Mouse (Mus musculus): ENCODE measurements around the gene Supt6.
"Not testable (repeated sequence)": the region's sequence is repeated elsewhere in the genome, so short reads cannot be mapped to it uniquely, and the experiment has no call there.

Gene Supt6

DNA sequence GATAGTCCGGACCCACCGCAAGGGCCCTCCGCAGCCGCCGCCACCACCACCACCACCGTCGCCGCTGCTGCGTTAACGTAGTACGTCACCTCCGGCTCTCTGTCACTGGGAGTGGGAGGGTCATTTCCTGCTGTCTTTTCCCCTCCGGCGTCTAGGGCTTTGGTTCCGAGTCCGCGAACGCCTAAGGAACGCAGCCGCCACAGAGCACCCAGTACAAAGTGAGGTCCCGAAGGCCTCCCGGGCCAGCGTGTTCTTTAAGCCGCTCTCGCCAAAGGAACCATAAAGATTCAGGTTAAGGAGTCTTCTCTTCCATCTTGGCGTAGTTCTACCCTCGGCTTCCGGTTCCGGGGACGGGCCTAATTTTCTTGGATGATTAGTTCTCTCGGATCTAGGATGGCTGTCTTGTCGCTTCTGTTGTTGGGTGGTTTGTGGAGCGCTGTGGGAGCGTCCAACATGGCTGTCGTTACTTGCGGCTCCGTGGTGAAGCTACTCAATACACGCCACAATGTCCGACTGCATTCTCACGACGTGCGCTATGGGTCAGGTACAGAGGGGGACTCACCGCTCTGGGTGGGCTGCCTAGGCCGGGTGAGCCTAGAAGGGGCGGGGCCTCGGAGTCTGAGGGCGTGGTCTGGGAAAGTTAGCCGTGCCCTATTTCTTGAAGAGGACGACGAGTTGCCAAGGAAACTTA is at the start of gene Supt6, which contains the start of gene Sdf2:
Gene Supt6 (minus strand): TSS at position 361 of the 691 bp plus-strand sequence.
Gene Sdf2 (plus strand): TSS at position 120 of the 691 bp plus-strand sequence.
- DNase-seq: peak; percentile 90

DNA sequence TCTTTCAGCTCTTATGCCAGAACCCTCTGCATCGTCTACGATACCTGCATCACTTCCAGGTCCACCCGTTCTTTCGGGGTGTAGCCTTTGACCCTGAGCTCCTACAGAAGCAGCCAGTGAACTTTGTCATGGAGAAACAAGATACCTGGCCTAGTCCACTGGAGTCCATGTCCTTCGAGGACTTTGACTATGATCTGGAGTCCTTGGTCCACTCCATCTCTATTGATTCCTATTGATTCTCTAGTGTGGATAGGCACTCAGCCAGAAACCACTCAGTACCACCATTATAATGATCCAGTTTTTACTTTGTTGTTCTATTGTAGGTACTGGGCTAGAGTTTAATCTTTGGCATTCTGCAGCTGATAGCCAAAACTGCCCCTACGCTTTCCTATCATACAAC is 48.8 kb upstream of the Supt6 start:
- no peak for DNase-seq

DNA sequence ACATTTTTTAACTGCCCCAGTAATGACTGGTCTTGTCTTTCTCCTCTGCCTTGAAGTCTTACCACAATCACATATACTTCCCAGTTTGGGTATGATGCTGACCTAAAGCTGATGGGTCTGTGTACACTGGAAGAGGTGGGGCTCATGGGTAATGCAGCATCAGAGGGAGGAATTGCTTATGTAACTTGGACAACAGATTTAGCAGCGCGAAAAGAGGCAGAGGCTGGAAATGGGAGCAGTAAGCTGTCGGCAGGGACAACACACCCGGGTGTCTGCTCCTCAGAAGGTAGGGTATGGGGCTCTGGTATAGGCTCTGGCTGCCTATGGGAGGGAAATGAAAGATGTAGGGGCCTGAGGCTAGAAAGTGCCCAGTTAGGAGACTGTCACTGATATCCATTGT is 44.9 kb upstream of the Supt6 start, which contains the start of gene BC030499:
Gene BC030499 (plus strand): TSS at position 188 of the 400 bp plus-strand sequence.
- DNase-seq: peak; percentile 46

DNA sequence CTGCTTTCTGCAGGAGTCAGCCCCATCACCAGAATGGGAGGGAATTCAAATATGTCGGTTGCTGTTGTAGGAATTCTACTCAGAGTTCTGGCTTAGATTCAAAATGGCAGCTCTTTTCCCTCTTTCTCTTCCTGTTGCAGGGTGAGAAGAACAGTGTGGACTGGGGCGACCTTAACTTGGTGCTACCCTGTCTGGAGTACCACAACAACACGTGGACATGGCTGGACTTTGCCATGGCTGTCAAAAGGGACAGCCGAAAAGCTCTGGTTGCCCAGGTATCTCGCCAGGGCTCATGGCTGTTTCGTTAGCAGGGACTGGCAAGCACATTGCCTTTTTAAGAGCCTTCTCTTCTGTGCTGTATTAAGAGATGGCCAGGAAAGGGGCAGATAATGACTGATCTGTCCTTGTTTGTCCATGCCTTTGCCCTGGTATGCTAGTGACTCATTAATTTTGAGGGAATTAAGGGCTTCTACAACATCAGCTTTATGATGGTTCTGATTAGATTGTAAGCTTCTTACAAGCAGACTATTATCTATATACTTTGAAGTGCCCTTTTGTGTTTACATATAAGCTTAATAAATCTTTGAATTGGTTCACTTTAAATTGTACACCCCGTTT is 43.5 kb upstream of the Supt6 start:
- DNase-seq: no peak

DNA sequence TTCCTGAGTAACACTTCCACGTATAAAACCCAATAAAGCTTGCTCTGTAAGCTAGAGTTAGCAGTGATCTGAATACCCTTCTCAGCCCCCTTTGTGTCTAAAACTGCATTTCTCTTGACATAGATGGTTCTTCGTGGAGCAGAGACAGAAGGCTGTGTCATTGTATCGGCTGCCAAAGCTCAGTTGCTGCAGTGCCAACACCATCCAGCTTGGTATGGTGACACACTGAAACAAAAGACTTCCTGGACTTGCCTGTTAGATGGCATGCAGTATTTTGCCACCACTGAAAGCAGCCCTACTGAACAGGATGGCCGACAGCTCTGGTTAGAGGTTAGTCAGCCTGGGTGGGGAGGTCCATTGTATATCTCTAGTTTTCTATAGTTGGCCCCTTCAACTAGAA is 33.8 kb upstream of the Supt6 start:
- DNase-seq: no peak

DNA sequence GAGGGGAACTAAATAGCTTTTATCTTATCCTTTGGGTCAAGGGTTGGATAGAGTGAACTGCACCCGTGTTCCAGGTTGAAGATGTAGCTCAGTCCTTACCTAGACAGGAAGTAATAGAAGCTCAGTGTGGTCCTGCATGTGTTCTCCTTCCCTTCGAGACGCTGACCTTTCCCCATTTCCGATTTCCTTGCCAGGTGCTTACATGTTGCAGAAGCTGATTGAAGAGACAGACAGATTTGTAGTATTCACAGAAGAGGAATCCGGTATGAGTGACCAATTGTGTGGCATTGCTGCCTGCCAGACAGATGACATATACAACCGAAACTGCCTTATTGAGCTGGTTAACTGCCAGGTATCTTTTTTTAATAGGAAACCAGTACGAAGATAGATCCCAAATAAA is 33.1 kb upstream of the Supt6 start:
- no peak for DNase-seq

DNA sequence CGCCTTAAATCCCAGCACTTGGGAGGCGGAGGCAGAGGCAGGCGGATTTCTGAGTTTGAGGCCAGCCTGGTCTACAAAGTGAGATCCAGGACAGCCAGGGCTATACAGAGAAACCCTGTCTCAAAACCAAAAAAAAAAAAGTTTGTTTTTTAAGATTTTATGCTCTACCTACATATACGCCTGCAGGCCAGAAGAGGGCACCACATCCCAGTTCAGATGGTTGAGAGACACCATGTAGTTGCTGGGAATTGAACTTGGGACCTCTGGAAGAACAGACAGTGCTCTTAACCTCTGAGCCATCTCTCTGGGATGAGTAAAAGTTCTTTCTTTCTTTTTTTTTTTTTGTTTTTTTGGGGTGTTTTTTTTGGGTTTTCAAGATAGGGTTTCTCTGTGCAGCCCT is 30.4 kb upstream of the Supt6 start:
- not testable (repeated sequence) for DNase-seq

DNA sequence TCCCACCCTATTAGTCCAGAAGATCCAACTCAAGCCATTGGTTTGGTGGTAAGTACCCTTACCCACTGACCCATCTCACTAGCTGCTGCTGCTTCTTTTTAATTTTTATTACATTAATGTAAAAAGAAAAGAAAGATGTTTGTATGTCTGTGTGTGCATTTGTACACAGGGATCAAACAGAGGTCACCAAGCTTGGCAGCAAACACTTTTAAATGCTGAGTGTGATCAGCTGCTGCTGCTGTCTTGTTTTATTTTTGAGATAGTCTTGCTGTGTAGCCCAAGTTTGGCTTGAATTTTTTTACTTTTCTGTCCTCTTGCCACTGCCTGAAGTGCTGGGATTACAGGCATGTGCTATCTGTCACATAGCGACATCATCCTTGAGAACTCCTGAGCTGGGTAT is 29.8 kb upstream of the Supt6 start:
- DNase-seq: no peak

DNA sequence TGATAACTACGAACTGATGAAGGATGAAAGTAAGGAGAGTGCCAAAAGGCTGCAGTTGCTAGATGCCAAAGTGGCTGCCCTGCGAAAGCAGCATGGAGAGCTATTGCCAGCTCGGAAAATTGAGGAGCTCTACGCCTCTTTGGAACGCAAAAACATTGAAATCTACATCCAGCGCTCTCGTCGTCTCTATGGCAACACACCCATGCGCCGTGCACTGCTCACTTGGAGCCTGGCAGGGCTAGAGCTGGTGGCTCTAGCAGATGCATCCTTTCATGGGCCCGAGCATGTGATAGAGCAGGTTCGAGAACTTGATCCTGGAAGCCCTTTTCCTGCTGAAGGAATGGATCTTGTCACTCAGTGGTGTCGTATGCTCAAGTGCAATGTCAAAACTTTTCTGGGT is 26.2 kb upstream of the Supt6 start:
- DNase-seq: peak; percentile 68

DNA sequence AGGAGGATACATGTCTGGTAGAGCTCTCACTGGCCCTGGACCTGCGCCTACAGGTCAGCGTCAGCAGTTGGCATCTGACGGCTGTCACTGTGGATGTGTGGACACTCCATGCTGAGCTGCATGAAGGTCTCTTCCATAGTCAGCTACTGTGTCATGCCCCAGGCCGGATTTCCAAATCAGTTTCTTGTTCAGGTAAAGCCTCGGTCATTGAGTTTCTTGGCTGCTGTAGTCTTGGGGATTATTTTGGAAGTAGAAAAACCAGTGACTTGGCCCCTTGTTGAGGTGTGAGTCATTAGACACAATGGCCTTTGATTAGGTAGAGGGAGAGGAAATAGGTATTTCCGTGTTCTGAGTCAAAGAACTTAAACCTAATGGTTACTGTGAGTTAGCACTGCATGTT is 19.8 kb upstream of the Supt6 start:
- no peak for DNase-seq

DNA sequence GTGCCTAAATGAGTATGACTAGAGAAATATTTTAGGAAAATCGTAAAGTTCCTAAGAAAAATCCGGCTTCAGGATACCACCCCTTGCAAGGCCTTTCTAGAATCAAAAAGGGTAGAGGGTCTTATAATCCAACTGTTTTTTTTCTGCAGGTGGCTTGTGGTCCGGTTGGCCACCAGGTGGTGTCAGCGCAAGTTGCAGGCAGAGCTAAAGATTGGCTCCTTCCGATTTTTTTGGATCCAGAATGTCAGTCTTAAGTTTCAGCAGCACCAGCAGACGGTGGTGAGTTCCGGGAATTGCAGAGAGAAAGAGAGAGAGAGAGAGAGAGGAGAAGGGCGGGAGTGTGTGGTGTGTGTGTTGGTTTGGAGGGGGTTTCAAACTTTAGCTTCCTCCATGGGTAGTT is 16.8 kb upstream of the Supt6 start:
- DNase-seq: peak; percentile 18

DNA sequence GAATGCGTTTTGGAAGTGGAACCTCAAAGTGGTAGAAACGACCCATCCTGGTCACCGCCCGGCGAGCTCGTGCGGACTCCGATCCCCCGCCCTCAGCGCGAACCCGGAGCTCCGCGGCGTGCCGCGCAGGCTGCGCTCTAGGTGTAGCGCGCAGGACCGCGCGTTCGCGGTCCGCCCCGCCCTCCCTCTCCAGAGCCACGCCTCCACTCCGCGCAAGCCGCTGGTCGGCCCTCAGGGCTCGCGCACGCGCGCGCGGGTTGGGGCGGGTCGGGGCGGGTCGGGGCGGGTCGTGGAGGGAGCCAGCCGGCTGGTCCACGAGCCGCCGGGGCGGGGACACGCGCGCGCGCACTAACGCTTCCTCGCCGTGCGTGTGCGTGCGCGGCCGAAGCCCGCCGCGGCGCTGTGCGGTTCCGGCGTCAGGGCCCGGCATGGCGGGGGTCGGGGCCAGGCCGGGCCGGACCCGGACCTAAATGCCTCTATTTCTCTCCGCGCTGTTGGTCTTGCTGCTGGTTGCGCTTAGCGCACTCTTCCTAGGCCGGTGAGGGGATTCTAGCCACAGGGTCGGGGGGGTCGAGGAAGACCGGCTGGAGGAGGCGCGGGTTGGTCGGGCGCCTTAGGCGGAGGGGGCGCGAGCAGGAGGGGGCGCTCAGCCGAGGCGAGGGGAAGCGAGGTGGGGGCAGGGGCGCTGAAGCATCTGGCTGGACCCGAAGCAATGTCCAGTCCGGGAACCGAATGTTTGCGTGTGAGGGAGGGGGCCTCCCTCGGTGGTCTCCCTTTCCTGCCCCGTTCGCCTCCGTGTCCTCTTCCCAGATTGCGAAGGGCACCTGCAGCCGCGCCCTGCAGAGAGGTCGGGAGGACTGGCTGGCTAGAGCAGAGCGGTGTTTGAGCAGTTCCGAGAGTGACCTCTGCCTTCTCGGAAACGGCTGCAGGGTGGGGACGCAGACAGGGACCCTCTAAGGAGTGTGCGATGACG is 15.9 kb upstream of the Supt6 start, which contains the start of gene 2610507B11Rik:
Gene 2610507B11Rik (plus strand): TSS at position 373 of the 973 bp plus-strand sequence.
- peak; percentile 92 for DNase-seq

DNA sequence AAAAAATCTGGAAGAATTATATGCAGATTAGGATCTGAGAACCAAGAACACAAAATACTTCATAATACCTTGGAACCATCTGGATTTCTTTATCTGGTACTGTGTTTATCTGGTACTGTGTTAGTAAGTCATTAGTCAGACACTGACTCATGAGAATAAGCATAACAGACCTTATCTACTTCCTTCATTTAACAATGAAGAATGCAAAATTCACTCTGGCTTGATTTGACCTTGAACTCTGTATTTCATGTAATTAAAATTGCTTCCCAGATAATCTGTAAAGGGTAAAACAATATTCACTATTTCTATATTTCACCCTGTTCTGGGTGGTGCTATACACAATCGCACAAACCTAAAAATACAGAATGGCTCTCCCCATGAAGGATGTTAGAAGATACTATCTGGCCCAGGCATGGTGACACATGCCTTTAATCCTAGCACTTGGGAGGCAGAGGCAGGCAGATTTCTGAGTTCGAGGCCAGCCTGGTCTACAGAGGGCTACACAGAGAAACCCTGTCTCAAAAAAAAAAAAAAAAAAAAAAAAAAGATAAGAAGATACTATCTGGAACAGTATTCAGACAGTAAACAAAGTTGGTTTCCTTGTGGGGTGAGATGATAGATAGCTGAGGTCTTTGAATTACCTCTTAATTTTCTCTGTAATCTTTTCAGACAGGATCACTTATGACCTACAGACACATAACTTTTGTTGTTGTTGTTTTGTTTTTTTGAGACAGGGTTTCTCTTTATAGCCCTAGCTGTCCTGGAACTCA is 14.9 kb upstream of the Supt6 start:
- no peak for DNase-seq

DNA sequence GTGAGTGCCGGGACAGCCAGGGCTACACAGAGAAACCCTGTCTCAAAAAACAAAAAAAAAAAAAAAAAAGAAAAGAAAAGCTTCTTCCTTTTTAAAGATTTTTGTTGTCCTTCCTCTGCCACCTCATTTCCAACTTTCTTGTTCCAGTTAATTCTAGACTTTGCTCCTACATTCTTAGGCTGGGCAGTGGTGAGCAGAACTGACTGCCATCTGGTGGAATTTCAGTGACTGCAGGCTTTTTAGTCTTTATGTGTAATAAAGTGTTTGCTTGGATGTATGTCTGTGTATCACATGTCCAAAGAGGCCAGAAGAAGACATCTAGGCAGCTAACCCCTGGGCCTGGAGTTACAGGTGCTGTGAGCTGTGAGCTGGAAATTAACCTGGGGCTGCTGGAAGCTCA is 10.8 kb upstream of the Supt6 start:
- DNase-seq: no peak

DNA sequence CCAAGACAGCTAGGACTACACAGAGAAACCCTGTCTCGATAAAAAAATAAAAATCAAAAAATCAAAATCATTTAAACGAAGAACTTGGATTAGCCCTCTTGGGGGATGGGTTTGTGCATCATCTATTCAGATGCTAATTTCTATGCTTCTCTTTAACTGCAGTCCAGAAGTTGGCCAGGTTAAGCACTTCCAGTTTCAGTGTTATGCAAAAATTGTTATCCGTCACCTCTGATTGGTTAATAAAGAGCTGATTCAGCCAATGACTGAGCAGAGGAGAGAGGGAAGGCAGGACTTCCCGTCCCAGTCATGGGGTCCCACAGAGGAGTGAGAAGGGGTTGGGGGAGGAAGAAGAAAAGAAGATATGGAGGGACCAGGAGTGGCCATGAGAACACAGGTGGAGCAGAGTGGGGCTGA is 1.9 kb upstream of the Supt6 start:
- DNase-seq: no peak

DNA sequence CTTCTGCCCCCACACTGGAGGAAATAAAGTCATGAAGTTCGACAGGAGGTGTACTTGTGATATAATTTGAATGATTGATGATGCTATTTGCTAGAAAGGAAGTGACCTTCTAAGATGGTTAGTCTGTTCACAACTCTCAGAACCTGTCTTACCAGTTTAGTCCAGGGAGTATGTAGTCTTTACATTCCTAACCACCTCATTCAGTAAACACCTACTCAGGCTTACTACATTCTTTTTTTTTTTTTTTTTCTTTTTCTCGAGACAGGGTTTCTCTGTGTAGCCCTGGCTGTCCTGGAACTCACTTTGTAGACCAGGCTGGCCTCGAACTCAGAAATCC is 1.2 kb upstream of the Supt6 start:
- DNase-seq: no peak

DNA sequence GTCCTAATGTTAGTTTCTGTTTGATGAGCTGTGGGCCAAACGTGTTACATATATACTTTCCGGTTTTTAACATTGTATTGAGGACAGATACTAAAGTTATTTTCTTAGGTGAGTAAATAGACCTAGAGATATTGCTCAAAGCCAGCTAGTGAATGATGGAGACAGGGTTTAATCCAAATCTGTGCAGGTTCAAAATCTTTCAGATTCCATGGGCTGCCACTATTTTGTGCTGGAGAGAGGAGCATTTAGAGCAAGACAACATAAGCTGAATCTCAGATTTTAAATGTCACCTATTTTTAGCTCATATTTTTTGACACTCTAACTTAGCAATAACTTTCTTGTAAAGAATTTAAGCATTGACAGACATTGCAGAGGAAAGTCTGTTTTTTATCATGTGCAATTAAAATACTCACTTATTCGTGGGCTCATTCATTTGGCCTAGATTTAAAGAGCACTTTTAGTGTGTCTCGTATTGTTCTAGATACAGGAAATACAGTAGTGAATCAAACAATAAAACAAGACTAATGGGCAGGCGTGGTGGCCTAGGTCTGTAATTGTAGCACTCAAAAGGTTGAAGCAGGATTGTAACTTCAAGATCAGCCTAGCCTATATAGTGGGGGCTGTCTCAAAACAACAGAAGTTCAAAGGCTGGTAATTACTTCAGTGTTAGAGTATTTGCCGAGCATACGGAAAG is 678 bp upstream of the Supt6 start:
- DNase-seq: no peak

DNA sequence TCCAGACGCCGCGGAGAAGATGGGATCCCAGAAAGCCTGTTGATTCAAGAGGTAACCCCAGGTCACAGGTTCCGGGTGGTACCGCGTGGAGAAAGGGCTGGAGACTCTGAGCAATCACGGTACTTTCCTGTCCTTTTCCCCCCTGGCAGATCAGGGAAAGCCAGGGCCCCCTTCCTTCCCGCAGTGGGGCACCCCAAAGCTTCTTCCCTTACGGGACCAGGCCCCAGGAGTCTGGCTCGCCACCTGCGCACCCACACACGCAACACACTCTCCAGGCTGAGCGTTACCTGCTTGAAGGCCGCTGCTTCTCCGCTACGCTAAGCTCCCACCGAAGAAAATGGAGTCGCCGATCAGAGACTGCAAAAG is 543 bp downstream of the Supt6 start:
- no peak for DNase-seq

DNA sequence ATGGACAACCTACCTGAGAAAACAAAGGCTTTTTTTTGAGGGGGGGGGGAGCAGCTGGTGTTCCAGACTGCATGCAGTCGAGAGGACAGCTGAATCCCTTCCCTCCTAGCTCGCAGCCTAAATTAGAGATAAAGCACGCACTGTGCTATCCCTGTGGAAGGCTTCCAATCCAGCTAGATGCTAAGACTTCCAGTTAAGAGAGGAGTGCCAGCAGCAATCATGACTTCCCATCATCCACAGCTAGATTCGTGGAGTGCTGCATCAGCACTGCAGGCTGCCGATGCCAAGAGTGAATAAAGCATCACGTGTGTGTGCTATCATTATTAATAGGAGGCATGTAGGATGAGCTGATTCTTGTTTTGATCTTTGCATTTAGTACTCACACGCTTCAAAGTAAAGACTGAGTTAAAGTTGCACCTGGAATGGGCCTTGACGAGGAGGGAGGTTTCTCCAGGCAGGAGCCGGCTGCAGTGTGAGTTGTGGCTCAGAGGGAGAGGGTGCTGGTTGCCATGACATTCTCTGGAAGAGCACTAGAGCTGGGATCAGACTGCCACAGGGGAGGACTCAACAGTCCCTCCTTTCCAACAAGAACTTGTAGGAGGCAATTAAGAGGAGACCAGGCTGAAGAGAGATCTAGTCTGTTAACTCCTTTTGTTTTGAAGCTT is 5.5 kb downstream of the Supt6 start:
- peak; percentile 50 for DNase-seq

DNA sequence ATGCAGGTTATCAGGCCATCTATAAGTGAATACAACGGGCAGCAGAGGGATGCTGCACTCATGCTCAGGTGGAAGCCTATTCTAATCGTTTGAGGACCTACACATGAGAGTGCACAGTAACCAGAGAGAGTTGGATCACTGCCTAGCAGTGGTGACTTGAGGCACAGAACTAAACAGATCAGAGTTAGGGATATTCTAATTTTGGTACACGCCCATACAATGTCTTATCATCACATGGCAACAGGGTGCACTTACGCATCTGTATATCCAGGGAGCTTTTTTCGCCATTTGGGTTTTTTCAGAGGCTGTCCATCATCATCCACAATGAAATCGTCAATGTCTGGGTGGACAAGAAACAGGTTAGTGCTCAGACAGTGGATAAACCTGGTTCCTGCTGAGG is 14.3 kb downstream of the Supt6 start:
- no peak for DNase-seq

DNA sequence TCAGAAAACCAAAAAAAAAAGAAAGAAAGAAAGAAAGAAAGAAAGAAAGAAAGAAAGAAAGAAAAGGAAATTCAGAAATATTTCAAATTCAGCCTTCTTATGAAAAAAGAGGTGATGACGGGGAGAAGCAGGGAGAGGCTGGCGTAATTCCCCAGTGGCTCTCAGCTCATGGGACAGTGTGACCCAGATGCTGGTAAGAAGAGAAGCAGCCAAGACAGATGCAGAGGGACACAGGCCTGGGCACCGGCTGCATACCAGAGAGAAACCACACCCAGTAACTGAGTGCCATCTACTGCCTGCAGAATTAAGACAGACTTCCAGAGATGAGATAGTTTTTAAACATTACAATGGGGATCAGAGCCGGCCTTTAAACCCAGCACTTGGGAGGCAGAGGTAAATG is 22.2 kb downstream of the Supt6 start:
- DNase-seq: no peak

Measured in right cerebral cortex, postnatal 25 days (tissue).